Mouse (Mus musculus): ENCODE measurements at regions not wholly inside any gene's neighbourhood (a gene's known extent, or its start where the extent isn't known, plus 50 kb on each side); places are given as distances from the start of the nearest gene placed in this dataset.

- Histone ChIP-seq H3K27ac (no peak overlapping the region), H3K9me3 (no peaks in the 10 kb centered on the region), H3K27me3 (replicated peaks) (no peaks in the 10 kb centered on the region), H3K9ac (no peak overlapping the region), H3K4me2 (no peak overlapping the region), H3K4me3 (replicated peaks) (no peak overlapping the region), H3K36me3 (no peaks in the 10 kb centered on the region), H3K4me1 (no peaks in the 10 kb centered on the region)
- 77% methylated on average over 2 of the region's 2 CpGs for WGBS
- ATAC-seq (ENCODE audit: insufficient read depth, low FRiP score, low read depth): no peak
Measured at GRCm38 (mm10) chr1:186434007-186434406, 271.8 kb downstream of the Tgfb2 start.

GRCm38 (mm10) chr1:186433169-186433665, 272.6 kb downstream of the Tgfb2 start:
- 69% methylated on average over 7 of the region's 7 CpGs for WGBS

GRCm38 (mm10) chr1:186425421-186425820, 280.4 kb downstream of the Tgfb2 start:
- ATAC-seq (ENCODE audit: insufficient read depth, low FRiP score, low read depth): no peak
- Histone ChIP-seq H3K27me3 (replicated peaks) (no peaks in the 10 kb centered on the region), H3K4me3 (replicated peaks) (no peak overlapping the region), H3K27ac (no peak overlapping the region), H3K4me1 (no peaks in the 10 kb centered on the region), H3K9me3 (no peaks in the 10 kb centered on the region), H3K9ac (no peak overlapping the region), H3K36me3 (no peaks in the 10 kb centered on the region), H3K4me2 (no peak overlapping the region)
- 70% methylated on average over 6 of the region's 6 CpGs for WGBS

More at GRCm38 (mm10) chr1:186433169-186433665, 272.6 kb downstream of the Tgfb2 start:
- Histone ChIP-seq H3K4me2 (no peak overlapping the region), H3K27me3 (replicated peaks) (no peaks in the 10 kb centered on the region), H3K4me1 (no peaks in the 10 kb centered on the region), H3K9me3 (no peaks in the 10 kb centered on the region), H3K9ac (no peak overlapping the region), H3K27ac (no peak overlapping the region), H3K4me3 (replicated peaks) (no peak overlapping the region), H3K36me3 (no peaks in the 10 kb centered on the region)
- no peak for ATAC-seq (ENCODE audit: insufficient read depth, low FRiP score, low read depth)

GRCm38 (mm10) chr1:186424084-186424483, 281.7 kb downstream of the Tgfb2 start:
- Histone ChIP-seq H3K36me3 (no peaks in the 10 kb centered on the region), H3K27me3 (replicated peaks) (no peaks in the 10 kb centered on the region), H3K4me1 (no peaks in the 10 kb centered on the region), H3K9ac (no peak overlapping the region), H3K4me3 (replicated peaks) (no peak overlapping the region), H3K9me3 (no peaks in the 10 kb centered on the region), H3K27ac (no peak overlapping the region), H3K4me2 (no peak overlapping the region)
- WGBS: 79% methylated on average over 5 of the region's 5 CpGs
- no peak for ATAC-seq (ENCODE audit: insufficient read depth, low FRiP score, low read depth)

GRCm38 (mm10) chr1:186417101-186417500, 288.7 kb downstream of the Tgfb2 start:
- no peak overlapping the region for H3K27ac ChIP-seq
- no peaks in the 10 kb centered on the region for H3K27me3 ChIP-seq (replicated peaks)
- no peak overlapping the region for H3K9ac ChIP-seq
- no peaks in the 10 kb centered on the region for H3K9me3 ChIP-seq
- H3K4me2 ChIP-seq: no peak overlapping the region
- no peak overlapping the region for H3K4me3 ChIP-seq (replicated peaks)
- no peak for ATAC-seq (ENCODE audit: insufficient read depth, low FRiP score, low read depth)
- H3K4me1 ChIP-seq: peaks cover 4% of the 10 kb centered on the region; the same call in 1 of the 2 replicates
- H3K36me3 ChIP-seq: no peaks in the 10 kb centered on the region
- 79% methylated on average over 1 of the region's 1 CpGs for WGBS

- Histone ChIP-seq H3K36me3 (no peaks in the 10 kb centered on the region), H3K4me3 (replicated peaks) (no peak overlapping the region), H3K9ac (no peak overlapping the region), H3K27ac (no peak overlapping the region), H3K4me1 (peaks cover 4% of the 10 kb centered on the region; the same call in 1 of the 2 replicates), H3K4me2 (no peak overlapping the region), H3K9me3 (no peaks in the 10 kb centered on the region), H3K27me3 (replicated peaks) (no peaks in the 10 kb centered on the region)
- ATAC-seq (ENCODE audit: insufficient read depth, low FRiP score, low read depth): no peak
- WGBS: 84% methylated on average over 4 of the region's 4 CpGs
Measured at GRCm38 (mm10) chr1:186415321-186415720, 290.5 kb downstream of the Tgfb2 start.

- Histone ChIP-seq H3K9ac (no peak overlapping the region), H3K27me3 (replicated peaks) (no peaks in the 10 kb centered on the region), H3K4me2 (no peak overlapping the region), H3K4me1 (peaks cover 4% of the 10 kb centered on the region; the same call in 1 of the 2 replicates), H3K27ac (peak overlapping the region; percentile 55; the same call in 1 of the 2 replicates), H3K9me3 (no peaks in the 10 kb centered on the region), H3K36me3 (no peaks in the 10 kb centered on the region), H3K4me3 (replicated peaks) (no peak overlapping the region)
- 66% methylated on average over 6 of the region's 6 CpGs for WGBS
- ATAC-seq (ENCODE audit: insufficient read depth, low FRiP score, low read depth): no peak
Measured at GRCm38 (mm10) chr1:186413886-186414245, 291.9 kb downstream of the Tgfb2 start.

GRCm38 (mm10) chr1:186413064-186413885, 292.5 kb downstream of the Tgfb2 start:
- H3K4me2 ChIP-seq: no peak overlapping the region

GRCm38 (mm10) chr1:186412296-186412695, 293.5 kb downstream of the Tgfb2 start:
- H3K27me3 ChIP-seq (replicated peaks): no peaks in the 10 kb centered on the region
- 65% methylated on average over 2 of the region's 2 CpGs for WGBS

More at GRCm38 (mm10) chr1:186413064-186413885, 292.5 kb downstream of the Tgfb2 start:
- no peak overlapping the region for H3K9ac ChIP-seq
- H3K4me1 ChIP-seq: peaks cover 4% of the 10 kb centered on the region; the same call in 1 of the 2 replicates
- peak; percentile 52; the same call in 1 of the 2 replicates for ATAC-seq (ENCODE audit: insufficient read depth, low FRiP score, low read depth)
- 39% methylated on average over 21 of the region's 21 CpGs for WGBS
- no peaks in the 10 kb centered on the region for H3K36me3 ChIP-seq
- no peak overlapping the region for H3K4me3 ChIP-seq (replicated peaks)
- no peaks in the 10 kb centered on the region for H3K27me3 ChIP-seq (replicated peaks)
- H3K9me3 ChIP-seq: no peaks in the 10 kb centered on the region
- peak overlapping the region; percentile 55; the same call in 1 of the 2 replicates for H3K27ac ChIP-seq

GRCm38 (mm10) chr1:186408986-186409441, 291.9 kb upstream of the Lyplal1 start:
- Histone ChIP-seq H3K9me3 (no peaks in the 10 kb centered on the region), H3K4me1 (no peaks in the 10 kb centered on the region; the same call in 1 of the 2 replicates), H3K4me3 (replicated peaks) (no peak overlapping the region), H3K36me3 (no peaks in the 10 kb centered on the region), H3K27me3 (replicated peaks) (no peaks in the 10 kb centered on the region), H3K27ac (no peak overlapping the region), H3K9ac (no peak overlapping the region), H3K4me2 (no peak overlapping the region)
- no peak for ATAC-seq (ENCODE audit: insufficient read depth, low FRiP score, low read depth)
- WGBS: 55% methylated on average over 10 of the region's 10 CpGs

More at GRCm38 (mm10) chr1:186412296-186412695, 293.5 kb downstream of the Tgfb2 start:
- Histone ChIP-seq H3K9ac (no peak overlapping the region), H3K4me3 (replicated peaks) (no peak overlapping the region), H3K9me3 (no peaks in the 10 kb centered on the region), H3K27ac (no peak overlapping the region), H3K4me2 (no peak overlapping the region), H3K36me3 (no peaks in the 10 kb centered on the region), H3K4me1 (peaks cover 4% of the 10 kb centered on the region; the same call in 1 of the 2 replicates)
- no peak for ATAC-seq (ENCODE audit: insufficient read depth, low FRiP score, low read depth)

GRCm38 (mm10) chr1:186407656-186408055, 290.5 kb upstream of the Lyplal1 start:
- no peak for ATAC-seq (ENCODE audit: insufficient read depth, low FRiP score, low read depth)
- 73% methylated on average over 8 of the region's 8 CpGs for WGBS
- Histone ChIP-seq H3K27ac (no peak overlapping the region), H3K27me3 (replicated peaks) (no peaks in the 10 kb centered on the region), H3K4me1 (no peaks in the 10 kb centered on the region), H3K9ac (no peak overlapping the region), H3K4me2 (no peak overlapping the region), H3K4me3 (replicated peaks) (no peak overlapping the region), H3K9me3 (no peaks in the 10 kb centered on the region), H3K36me3 (no peaks in the 10 kb centered on the region)

GRCm38 (mm10) chr1:186405693-186406092, 288.6 kb upstream of the Lyplal1 start:
- Histone ChIP-seq H3K36me3 (no peaks in the 10 kb centered on the region), H3K27me3 (replicated peaks) (no peaks in the 10 kb centered on the region), H3K4me1 (no peaks in the 10 kb centered on the region), H3K4me3 (replicated peaks) (no peak overlapping the region), H3K9ac (no peak overlapping the region), H3K27ac (no peak overlapping the region), H3K9me3 (no peaks in the 10 kb centered on the region), H3K4me2 (no peak overlapping the region)
- ATAC-seq (ENCODE audit: insufficient read depth, low FRiP score, low read depth): no peak
- WGBS: 58% methylated on average over 5 of the region's 5 CpGs

Data from stomach, embryonic 15.5 days (tissue).